Mouse (Mus musculus) brown adipose tissue, adult 24 weeks (tissue): Measurements from ENCODE around the gene AC141477.1. TPM values are rescaled to one million over a fixed set of nuclear protein-coding genes. Genes with fewer than 3 reads are reported as not detected.

Source experiments
- H3K27ac ChIP-seq: fragments of 200-500 bp; replicated peaks from 2 replicates; pipeline ENCODE4 v1.5.1; 2012; ENCODE audit warnings: low read depth, mild to moderate bottlenecking, low read length
- H3K4me1 ChIP-seq: fragments of 200-500 bp; 2 replicates; pipeline ENCODE4 v1.6.1; 2012; ENCODE audit warnings: low read length, mixed read lengths; ENCODE audit not compliant: control insufficient read depth, insufficient read depth, insufficient read length
- H3K4me3 ChIP-seq: fragments of 200-500 bp; 2 replicates; pipeline ENCODE4 v1.5.1; 2012; ENCODE audit warnings: low read depth, mild to moderate bottlenecking, low read length, moderate library complexity; ENCODE audit not compliant: insufficient read depth
- polyA plus RNA-seq: library from polyadenylated mRNA; stranded (reverse); fragments of >200 nt; gene quantifications from 2 replicates; pipeline ENCODE4 v1.2.4, GENCODE M21; 2012; ENCODE audit not compliant: missing spikeins, insufficient read depth, insufficient read length

Gene AC141477.1
- polyA plus RNA-seq, 1 experiment = not detected

DNA sequence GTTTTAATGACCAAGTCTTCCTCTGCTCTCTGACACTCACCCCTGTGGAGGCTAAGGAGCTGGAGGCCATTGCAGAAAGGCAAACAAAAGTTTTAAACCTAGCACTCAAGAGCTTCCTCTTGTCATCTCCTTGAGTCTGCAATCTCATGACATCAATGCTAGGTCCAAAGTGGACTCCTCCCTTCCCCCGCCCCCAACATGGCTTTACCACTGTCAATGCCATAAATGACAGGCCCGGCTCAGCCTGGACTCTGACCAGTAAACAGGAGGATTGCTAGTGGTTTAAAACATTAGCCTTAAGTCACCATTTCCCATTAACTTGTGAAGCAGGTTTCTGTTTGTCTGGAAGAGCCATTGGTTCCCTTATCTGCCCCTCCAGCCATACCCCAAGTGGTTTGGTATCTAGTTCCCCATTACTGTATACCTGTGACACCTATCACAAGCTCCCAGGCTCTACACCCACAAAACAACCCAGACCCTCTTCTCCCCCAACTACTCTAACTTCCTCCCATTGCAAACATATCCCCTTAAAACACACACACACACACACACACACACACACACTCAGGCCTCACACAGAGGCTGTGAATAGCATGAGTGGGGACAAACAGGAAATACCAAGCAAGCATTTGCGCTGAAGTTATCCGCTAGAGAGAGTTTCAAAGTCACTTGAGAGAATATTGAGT, 5.9 kb upstream of the AC141477.1 start:
- Histone ChIP-seq H3K27ac (peak overlapping the region; percentile 46; the same call in 1 of the 2 replicates), H3K4me1 (peaks cover 4% of the 10 kb centered on the region; the same call in 1 of the 2 replicates), H3K4me3 (no peak overlapping the region)

DNA sequence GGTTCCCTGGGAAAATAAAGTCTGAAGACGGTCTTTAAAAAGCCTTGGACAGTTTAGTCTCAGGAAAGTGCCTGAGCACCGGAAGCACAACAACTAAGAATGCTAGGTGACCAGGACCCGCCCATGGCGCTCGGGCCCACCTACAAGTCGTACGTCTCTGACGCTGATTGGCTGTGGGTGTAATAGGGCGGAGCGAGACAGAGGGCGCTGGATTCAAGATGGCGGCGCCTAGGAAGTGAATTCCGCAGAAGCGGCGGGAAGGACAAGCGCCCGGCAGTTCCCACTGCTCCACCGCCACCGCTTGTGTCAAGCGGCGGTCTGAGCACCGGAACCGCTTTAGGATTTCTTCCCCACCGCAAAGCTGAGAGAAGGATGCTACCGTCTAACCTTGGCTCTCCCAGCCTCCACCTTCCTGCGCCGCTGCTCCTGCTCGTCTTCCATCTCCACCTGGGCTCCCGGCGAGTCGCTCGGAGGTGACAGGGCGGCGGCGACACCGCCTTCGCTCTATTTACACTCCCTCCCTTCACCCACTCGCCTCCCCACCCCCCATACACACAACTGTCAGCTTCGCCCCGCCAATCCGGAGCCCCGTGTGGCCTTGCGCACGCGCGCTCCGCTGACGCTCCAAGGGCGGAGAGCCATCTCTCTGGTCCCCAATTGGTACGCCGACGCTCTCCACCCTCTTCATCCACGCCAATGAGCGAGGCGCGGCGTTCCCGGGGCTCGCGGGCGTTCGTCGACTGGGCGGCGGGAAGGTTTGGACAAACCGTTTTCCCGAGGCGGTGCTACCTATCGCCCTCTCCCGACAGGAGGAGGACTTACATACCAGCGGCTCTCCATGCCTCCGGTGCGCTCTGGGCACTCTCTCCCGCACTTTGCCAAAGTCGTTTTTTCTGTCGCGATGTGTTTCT, 2.2 kb upstream of the AC141477.1 start, which contains the start of gene Pcnt:
TSS of gene Pcnt (minus strand) at position 609 of the 911 bp plus-strand sequence.
- Histone ChIP-seq H3K4me3 (peak within 1 kb of the TSS; percentile 77), H3K27ac (peak within 1 kb of the TSS; percentile 65)

DNA sequence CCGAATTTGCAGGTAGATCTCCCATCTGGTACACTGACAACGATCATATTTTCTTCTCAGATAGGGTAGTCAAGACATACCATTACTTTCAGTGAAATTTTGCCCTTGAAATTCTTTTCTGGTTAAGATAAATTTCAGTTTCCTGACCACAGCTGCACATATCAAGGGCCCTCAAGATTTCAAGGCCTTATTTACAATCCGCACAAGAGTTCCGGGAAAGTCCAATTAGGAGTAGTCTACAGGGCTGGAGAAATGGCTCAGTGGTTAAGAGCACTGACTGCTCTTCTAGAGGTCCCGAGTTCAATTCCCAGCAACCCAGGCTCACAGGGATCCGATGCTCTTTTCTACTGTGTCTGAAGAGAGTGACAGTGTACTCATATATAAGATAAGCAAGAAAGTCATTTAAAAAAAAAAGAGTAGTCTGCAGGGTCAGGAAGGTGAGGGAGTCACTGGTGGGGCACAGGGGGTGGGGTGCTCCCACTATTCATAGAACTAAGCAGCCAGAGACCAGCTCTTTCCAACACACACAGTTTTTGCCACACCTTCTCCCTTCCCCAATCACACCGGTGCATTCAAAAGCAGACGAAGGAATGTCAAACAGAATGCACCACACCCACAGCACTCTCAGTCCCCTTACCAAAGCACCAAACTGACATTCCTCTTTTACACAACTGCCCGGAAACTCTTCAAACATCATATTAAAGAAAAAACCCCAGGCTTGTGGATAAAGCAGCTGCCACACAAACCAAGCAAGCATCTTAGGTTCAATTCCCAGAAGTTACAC, 945 bp downstream of the AC141477.1 start:
- no peak overlapping the region for H3K27ac ChIP-seq
- H3K4me1 ChIP-seq = peaks cover 4% of the 10 kb centered on the region; the same call in 1 of the 2 replicates
- H3K4me3 ChIP-seq = no peak overlapping the region

More for the DNA sequence above, 2.2 kb upstream of the AC141477.1 start, which contains the start of gene Pcnt:
- H3K4me1 ChIP-seq = peaks cover 4% of the 10 kb centered on the region; the same call in 1 of the 2 replicates

DNA sequence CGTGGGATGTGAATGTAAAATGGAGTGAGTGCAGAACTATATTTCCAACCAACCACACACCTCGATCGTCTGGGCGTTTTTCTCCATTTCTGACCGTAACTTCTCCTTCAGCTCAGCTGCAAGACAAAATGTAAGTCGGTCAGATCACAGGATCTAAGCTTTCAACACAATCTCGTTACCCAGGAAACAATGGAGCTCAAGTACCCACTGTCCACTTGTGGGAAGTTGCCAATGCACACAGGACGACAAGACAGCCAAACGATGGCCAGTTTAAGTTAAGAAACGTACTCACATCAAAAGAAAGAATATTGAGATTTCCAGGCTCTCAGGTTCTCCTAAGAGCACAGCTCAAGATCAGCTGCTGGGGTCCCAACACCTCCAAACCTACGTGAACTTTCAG, 6.3 kb downstream of the AC141477.1 start:
- Histone ChIP-seq H3K27ac (no peak overlapping the region), H3K4me3 (no peak overlapping the region), H3K4me1 (no peaks in the 10 kb centered on the region)

DNA sequence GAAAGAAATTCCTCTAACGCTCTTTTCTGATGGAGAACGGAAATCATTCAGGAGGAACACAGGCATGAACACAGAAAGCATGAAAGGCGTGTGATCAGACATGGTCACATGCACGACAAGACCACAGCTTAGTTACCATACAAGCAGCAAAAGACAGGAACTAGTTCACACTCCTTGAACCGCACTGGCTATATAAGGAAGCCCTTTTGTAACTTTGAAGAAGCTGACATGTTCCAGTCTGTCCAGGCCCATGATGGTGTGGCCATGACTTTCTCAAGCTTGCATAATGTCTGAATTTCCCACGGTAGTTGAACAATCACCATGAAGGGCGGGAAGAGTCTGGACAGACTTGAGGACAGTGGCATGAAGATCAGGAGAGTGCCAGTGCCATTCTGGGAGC, 14.6 kb downstream of the AC141477.1 start:
- Histone ChIP-seq H3K4me1 (no peaks in the 10 kb centered on the region), H3K27ac (no peak overlapping the region), H3K4me3 (no peak overlapping the region)

DNA sequence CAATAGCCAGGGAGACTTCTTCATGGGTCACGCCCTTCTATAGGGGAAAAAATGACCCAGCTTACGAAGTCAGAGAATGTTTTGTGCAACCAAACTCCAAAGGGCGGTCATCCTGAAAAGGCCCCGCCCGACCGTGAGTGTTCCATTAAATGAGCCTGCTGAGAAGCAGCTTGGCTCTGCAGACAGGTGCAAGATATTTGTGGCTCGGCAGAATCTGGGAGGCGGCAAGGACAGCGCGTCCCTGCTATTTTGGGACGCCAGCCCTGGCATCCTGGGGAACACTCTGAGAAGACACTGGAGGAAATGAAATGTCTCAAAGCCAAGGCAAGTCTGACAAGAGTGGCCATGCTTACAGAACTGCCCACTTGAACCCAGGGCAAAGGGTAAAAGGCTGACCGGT, 23.4 kb downstream of the AC141477.1 start:
- Histone ChIP-seq H3K27ac (no peak overlapping the region), H3K4me1 (no peaks in the 10 kb centered on the region), H3K4me3 (no peak overlapping the region)

DNA sequence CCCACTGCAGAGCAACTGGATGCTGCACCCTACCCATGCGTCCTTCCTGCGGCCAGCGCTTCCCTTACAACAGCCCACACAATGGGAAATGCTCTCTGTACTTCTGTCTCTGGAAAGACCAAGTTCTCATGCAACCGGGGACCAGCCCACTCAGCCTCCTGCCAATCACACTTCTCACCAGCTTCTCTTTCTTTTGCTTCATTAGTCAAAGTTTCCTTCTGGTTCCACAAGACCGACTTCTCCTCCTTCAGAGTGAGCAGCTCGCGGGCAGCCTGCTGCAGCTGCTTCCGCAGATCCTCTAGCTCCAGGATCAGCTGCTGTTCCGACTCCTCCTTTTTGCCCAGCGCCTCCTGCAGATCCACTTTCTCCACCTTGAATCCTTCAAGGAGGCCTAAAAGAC, 31.7 kb downstream of the AC141477.1 start:
- Histone ChIP-seq H3K27ac (no peak overlapping the region), H3K4me3 (no peak overlapping the region), H3K4me1 (no peaks in the 10 kb centered on the region)

DNA sequence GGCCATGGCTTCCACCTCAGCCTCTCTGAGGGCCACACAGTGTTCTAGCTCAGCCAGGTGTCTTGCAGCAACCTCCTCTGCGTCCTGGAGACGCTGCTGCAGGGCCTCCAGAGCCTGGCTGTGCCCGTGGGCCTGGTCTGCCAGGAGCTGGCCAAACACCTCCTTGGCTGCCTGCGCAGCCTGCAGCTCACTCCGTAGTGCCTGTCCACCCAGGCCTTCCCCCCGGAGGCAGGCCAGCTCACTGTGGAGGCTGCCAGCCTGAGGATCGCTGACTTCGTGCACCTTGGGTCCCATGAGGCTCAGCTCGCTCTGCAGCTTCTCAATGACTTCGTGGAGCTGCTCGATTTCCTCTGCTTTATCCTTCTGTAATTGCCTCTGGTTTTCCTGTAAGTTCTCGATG, 47.6 kb downstream of the AC141477.1 start:
- Histone ChIP-seq H3K4me3 (no peak overlapping the region), H3K27ac (no peak overlapping the region), H3K4me1 (no peaks in the 10 kb centered on the region)

DNA sequence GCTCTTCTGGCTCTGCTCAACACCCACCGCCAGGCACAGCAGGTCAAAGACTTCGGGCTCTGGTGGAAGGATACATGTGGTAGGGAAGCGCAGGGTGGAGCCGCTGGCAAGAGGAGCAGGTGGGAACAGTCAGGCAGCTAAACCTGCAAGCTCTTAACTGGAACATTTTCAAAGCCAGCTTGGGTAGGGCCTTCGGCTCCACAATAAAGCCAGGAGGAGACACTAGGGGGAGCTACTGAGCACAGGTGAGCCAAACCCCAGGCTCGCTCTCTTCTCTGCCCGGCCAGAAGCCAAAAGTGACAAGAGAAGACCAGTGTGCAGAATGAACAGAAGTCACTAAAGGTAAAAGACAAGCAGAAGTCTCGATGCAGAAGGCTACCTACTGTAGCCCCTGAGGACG, 48.5 kb downstream of the AC141477.1 start:
- Histone ChIP-seq H3K4me1 (no peaks in the 10 kb centered on the region), H3K27ac (no peak overlapping the region), H3K4me3 (no peak overlapping the region)

DNA sequence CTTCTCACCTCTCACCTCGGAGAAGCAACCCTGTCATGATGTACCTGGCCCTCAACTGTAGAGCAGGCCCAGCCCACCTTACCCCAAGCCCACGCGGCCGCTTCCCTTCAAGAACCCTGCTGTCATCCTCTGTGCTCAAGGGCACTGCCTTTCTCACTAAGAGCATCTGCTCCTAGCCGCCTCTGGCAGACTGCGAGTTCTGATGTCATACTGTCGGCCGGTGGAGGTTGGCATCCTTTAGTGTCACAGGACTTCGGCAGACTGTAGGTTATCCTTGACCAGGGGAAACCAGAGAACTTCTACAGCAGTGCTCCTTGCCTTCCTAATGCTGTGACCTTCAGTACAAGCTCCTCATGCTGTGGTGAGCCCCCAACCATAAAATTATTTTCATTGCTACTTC, 49.1 kb downstream of the AC141477.1 start:
- no peak overlapping the region for H3K4me3 ChIP-seq
- no peak overlapping the region for H3K27ac ChIP-seq

More for the DNA sequence above, 49.1 kb downstream of the AC141477.1 start:
- H3K4me1 ChIP-seq = no peaks in the 10 kb centered on the region

Other genes with a start within 250 kb of the AC141477.1 start
- gene Prmt2, start 202.6 kb downstream of the AC141477.1 start, polyA plus RNA-seq = 11.6 and 14.1 TPM in 2 replicates
- gene S100b, start 186.6 kb downstream of the AC141477.1 start, polyA plus RNA-seq = 263 and 317 TPM in 2 replicates
- gene Dip2a, start 95.2 kb downstream of the AC141477.1 start, polyA plus RNA-seq = 15.9 TPM in 2 replicates
- 4.7 and 5.6 TPM in 2 replicates for gene Pcnt, start 2.3 kb upstream of the AC141477.1 start, polyA plus RNA-seq
- gene 2610028H24Rik, start 8.6 kb upstream of the AC141477.1 start, polyA plus RNA-seq = not detected in 2 replicates
- gene Mcm3ap, start 28.5 kb upstream of the AC141477.1 start, polyA plus RNA-seq = 17.3 and 20.4 TPM in 2 replicates
- gene Ybey, start 28.7 kb upstream of the AC141477.1 start, polyA plus RNA-seq = 2.1 and 2.9 TPM in 2 replicates
- gene Lss, start 91.1 kb upstream of the AC141477.1 start, polyA plus RNA-seq = 28.3 and 42.6 TPM in 2 replicates
- not detected in 2 replicates for gene Spatc1l, start 121.8 kb upstream of the AC141477.1 start, polyA plus RNA-seq
- not detected in 2 replicates for gene Ftcd, start 135.2 kb upstream of the AC141477.1 start, polyA plus RNA-seq
- gene Col6a2, start 183.2 kb upstream of the AC141477.1 start, polyA plus RNA-seq = 34.7 and 42.3 TPM in 2 replicates